Mouse (Mus musculus) colon, adult 2 months (tissue): ENCODE measurements around the gene Nup155. TPM values are rescaled to one million over a fixed set of nuclear protein-coding genes. Genes with fewer than 3 reads are reported as not detected.

Experiments
- polyA plus RNA-seq: library from polyadenylated mRNA; depleted of rRNA; stranded (reverse); fragments of >200 nt; gene quantifications from 2 replicates; pipeline ENCODE4 v1.2.3, GENCODE M21; 2012; rRNA removed

Nup155 gene
- 3.5 and 3.6 TPM in 2 replicates for polyA plus RNA-seq

GRCm38 (mm10) chr15:8108966-8109743, at the start of gene Nup155:
Nup155 (plus strand) TSS chr15:8109273.

GRCm38 (mm10) chr15:8098774-8099749, 10.0 kb upstream of the Nup155 start, which contains the start of gene Wdr70:
Wdr70 (minus strand) TSS chr15:8099209.

DNA sequence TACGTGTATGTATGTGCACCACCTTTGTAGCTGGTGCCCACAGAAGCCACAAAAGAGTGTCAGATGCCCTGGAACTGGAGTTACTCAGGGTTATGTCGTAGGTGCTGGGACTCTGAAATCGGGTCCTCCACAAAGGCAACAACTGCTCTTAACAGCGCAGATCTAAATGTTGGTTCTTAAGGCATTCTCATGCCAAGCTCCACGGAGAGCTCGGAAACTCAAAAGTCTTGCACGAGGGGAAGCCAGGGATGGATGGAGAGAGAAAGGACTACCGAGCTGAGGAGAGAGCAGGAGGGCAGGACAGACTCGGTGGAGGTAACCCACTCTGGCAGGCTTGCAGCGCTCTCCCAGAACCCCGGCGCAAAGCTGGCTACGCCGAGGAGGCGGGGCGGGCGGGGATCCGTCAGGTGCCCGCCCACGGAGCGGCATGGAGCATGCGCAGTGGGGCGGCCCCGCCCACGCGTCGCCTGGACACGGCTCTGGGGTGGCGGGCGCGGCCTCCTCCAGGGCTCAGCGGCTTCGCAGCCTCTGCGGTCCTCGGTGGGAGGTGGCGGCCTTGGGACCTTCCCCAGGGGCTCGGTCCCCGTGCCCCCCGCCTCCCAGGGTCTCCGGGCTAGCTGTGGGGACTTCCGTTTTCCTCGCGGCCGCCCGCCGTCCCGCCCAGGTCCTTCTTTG, 59.7 kb downstream of the Nup155 start, which contains the start of gene Cplane1:
Cplane1 (plus strand) TSS at position 516 of the 675 bp plus-strand sequence.

Other genes with a start within 250 kb of the Nup155 start
- gene Wdr70, start 10.1 kb upstream of the Nup155 start, polyA plus RNA-seq: 5.0 and 6.0 TPM in 2 replicates
- 1.1 and 1.2 TPM in 2 replicates for gene Cplane1, start 59.8 kb downstream of the Nup155 start, polyA plus RNA-seq